Mouse (Mus musculus) right cerebral cortex, postnatal 10 days (tissue): ENCODE measurements at regions not wholly inside any gene's neighbourhood (a gene's known extent, or its start where the extent isn't known, plus 50 kb on each side); places are given as distances from the start of the nearest gene placed in this dataset.

Source experiments
- DNase-seq, 2 experiments: peaks; one replicate each; pipeline ENCODE4 v3.0.0; 2021; ENCODE audit warnings: low spot score in 2 of 2

DNA sequence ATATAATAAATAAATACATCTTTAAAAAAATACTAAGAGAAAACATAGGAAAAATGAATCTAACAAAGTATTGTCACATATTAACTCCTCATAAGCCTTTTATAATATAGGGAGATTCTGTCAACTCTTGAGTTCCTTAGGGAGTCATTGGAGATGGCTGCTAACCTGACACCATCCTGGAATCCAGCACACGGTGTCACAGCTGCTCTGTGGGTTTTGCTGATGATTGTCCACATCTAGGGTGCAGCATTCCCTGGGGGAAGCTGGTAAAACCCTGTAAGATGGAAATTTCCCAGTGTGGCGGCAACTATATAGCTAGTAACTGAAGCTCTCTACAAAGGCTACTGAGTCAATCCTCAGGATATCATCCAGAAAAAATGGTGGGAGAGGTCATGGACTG lies 58.9 kb upstream of the E2f3 start:
- DNase-seq = no peak

DNA sequence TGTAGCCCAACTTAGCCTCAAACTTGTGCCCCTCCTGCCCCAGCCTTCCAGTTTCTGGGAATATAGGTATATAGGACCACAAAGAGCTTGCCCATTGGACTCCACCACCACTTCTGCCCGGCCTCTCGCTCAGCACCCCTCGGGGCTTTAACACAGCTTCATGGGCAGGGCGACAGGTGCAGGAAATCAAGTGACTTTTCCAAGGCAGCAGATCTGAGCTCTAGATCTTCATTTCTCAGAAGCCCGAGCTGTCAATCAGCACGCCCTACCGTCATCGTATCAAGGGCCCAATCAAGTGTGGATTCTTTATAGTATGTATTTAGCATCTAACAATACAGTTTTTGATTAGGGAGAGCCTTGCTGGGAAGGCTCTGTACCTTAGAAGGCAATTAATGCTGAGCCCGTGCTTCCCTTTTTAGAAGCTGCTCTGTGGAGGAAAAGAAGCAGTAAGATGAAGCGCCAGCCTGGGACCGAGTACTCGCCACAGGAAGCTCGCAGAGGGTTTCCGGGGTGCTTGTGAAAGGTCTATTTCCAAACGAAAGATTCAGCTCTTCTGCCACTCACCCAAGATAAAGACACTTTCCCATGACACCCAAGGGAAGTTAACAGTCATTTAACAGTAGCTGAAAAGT lies 56.9 kb upstream of the E2f3 start:
- DNase-seq = peak; percentile 46 to 56

GRCm38 (mm10) chr13:30041501-30042295 lies 55.8 kb upstream of the E2f3 start:
- no peak for DNase-seq

- no peak for DNase-seq
Observed at GRCm38 (mm10) chr13:30040288-30040687, 54.4 kb upstream of the E2f3 start.

GRCm38 (mm10) chr13:30039791-30040190 lies 53.9 kb upstream of the E2f3 start:
- no peak for DNase-seq

DNA sequence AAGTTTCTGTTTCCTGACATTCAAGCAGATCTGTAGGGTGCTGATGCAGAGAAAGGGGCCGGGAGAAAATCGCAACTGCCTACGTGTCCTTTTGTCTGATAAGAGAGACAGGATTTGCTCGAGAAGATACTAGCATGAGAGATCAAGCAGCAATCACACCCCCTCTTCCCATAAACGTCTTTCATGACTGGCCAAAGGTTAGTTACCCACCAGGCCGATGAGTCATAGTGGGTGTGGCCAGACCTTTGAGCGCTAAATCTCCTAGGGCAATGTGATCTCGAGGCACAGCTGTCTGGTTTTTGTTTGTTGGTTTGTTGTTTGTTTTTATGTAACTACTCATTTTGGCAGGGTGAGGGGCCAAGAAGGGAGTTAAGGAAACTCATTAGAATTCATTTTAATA lies 50.7 kb upstream of the E2f3 start:
- no peak for DNase-seq

- no peak for DNase-seq
Observed at GRCm38 (mm10) chr13:30036071-30036470, 50.2 kb upstream of the E2f3 start.
